In the genomic region with DNA sequence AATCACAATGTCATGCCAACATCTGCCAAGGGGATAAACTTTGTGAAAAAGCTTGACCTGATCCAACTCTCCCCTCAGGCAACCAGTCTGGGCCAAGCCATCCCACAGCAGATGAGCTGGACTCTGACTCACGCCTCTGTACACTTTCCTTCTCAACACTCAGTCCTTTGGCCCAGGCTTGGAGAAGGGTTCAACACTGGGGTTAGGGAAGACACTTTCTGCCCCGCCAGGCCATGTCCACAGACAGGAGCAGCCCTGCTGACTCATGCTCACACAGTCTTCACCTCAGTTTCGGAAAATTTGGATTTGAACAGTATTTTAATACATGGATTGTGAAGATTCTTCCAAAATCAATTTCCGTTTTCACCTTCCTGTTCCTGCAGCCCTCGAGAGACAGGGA, we compare ENCODE assay signal across 9 mouse cellular contexts. TPM values are rescaled to one million over a fixed set of nuclear protein-coding genes. Genes with fewer than 3 reads are reported as not detected.
DNase-seq lines count a peak whose midpoint lies in the region; ATAC-seq lines count a peak whose summit lies in the region.
"Had no signal": no experiment of that assay in that cellular context is flagged by ENCODE, and none has a peak within 500 bp of the region (broad histone marks: within the 10 kb centered on the region; RNA-seq: fewer than 3 reads in every experiment).

No protein-coding gene starts in this region.

- H3K27me3 ChIP-seq in limb, embryonic 10.5 days (ENCODE audit: low read depth, poor library complexity, severe bottlenecking) = peaks cover 44% of the 10 kb centered on the region

- peaks cover 14% of the 10 kb centered on the region for H3K4me1 ChIP-seq in limb, embryonic 10.5 days

- DNase-seq in cerebellum, adult 18-20 months = peak; percentile 21 to 26
- peak; percentile 7 for DNase-seq in urinary bladder, postnatal 14 days (ENCODE audit: low spot score)
- no peak for DNase-seq in urinary bladder, postnatal 10 days (ENCODE audit: low spot score)
- DNase-seq in limb, embryonic 10.5 days (ENCODE audit: low spot score) = no peak
- no peak for DNase-seq in right cerebral cortex, postnatal 10 days (ENCODE audit: low spot score in 2 of 2)
- DNase-seq in left cerebral cortex, adult 8-10 months (ENCODE audit: low spot score in 2 of 2) = no peak
- no peak for DNase-seq in adipocyte (ENCODE audit: low spot score)

- H3K27ac ChIP-seq in limb, embryonic 10.5 days = no peak overlapping the region

- no peaks in the 10 kb centered on the region for H3K36me3 ChIP-seq in limb, embryonic 10.5 days

- no peaks in the 10 kb centered on the region for H3K9me3 ChIP-seq in limb, embryonic 10.5 days (replicated peaks)

- ATAC-seq in cerebellum, adult (ENCODE audit: insufficient number of reproducible peaks, low FRiP score, low TSS enrichment) = no peak

- H3K4me3 ChIP-seq in limb, embryonic 10.5 days = peak overlapping the region; percentile 39

- 43% methylated on average over 5 of the region's 5 CpGs for WGBS in limb, embryonic 10.5 days

RNA-seq across cellular contexts. Expression of gene Adgra1, which starts 0.4 kb away (rescaled TPM):
- not detected in 2 replicates for polyA plus RNA-seq in limb, embryonic 10.5 days (2016; fragmentation: Nextera tagmentation; extraction: Ambion mirVana)
- 10 to 100 TPM; 47.0 to 62.4 (median 50.4) TPM for total RNA-seq in left cerebral cortex, adult 8-10 months (2022)
- total RNA-seq: CH12.LX had no signal

Comparison
In these comparisons a context has a peak if more than half of its experiments do, and no peak if none do; other contexts are left out.
1. DNase-seq: peak in cerebellum, adult 18-20 months (2 of 2) and urinary bladder, postnatal 14 days (single experiment); none in urinary bladder, postnatal 10 days (single experiment), limb, embryonic 10.5 days (single experiment), right cerebral cortex, postnatal 10 days (0 of 2), left cerebral cortex, adult 8-10 months (0 of 2) and adipocyte (single experiment).